Mouse (Mus musculus) adrenal gland, adult 8-10 months (tissue): ENCODE data around the gene Lsm11. TPM values are rescaled to one million over a fixed set of nuclear protein-coding genes. Genes with fewer than 3 reads are reported as not detected.
"Not testable (repeated sequence)": the region's sequence is repeated elsewhere in the genome, so short reads cannot be mapped to it uniquely, and the experiment has no call there.

ENCODE experiments used
- DNase-seq: peaks from one replicate; pipeline ENCODE4 v3.0.0; 2022
- total RNA-seq, 4 experiments: library from RNA; stranded (reverse); gene quantifications; 2 replicates each; pipeline ENCODE4 v1.2.4; 2022

The Lsm11 gene
- total RNA-seq, 4 experiments from 2014 or later: 8.9 to 13.9 (median 10.1) TPM

GRCm38 (mm10) chr11:45881026-45881682 is 63.6 kb downstream of the Lsm11 start:
- peak; percentile 13 for DNase-seq

DNA sequence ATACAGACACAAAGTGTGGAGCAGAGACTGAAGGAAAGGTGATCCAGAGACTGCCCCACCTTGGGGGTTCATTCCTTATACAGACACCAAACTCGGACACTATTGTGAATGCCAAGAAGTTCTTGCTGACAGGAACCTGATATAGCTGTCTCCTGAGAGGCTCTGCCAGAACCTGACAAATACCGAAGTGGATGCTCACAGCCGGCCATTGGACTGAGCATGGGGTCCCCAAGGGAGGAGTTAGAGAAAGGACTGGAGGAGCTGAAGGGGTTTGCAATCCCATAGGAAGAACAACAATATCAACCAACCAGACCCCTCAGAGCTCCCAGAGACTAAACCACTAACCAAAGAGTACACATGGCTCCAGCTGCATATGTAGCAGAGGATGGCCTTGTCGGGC is 65.4 kb downstream of the Lsm11 start:
- DNase-seq: not testable (repeated sequence)

Other genes starting within 250 kb of the Lsm11 start
- 10 to 100 TPM; 63.4 to 94.6 (median 74.8) TPM for gene Clint1, start 92.9 kb downstream of the Lsm11 start, total RNA-seq
- 10 to 100 TPM; 14.9 to 22.0 (median 17.9) TPM for gene Thg1l, start 10.6 kb upstream of the Lsm11 start, total RNA-seq
- gene Sox30, start 35.4 kb upstream of the Lsm11 start, total RNA-seq: under 1 TPM in 2 of 4 experiments, not detected in 2; 0.10 to 0.23 TPM
- gene Gm12166, start 107.4 kb upstream of the Lsm11 start, total RNA-seq: 1 to 10 TPM; 3.3 to 5.9 (median 4.4) TPM
- 1 to 10 TPM; 1.7 to 5.9 (median 3.8) TPM for gene Adam19, start 111.1 kb upstream of the Lsm11 start, total RNA-seq
- gene Nipal4, start 221.6 kb upstream of the Lsm11 start, total RNA-seq: under 1 TPM in 1 of 4 experiments, not detected in 3; 0.08 TPM